Mouse (Mus musculus) intestine, embryonic 16.5 days (tissue): ENCODE measurements at regions not wholly inside any gene's neighbourhood (a gene's known extent, or its start where the extent isn't known, plus 50 kb on each side); places are given as distances from the start of the nearest gene placed in this dataset.
"Not testable (repeated sequence)": the region's sequence is repeated elsewhere in the genome, so short reads cannot be mapped to it uniquely, and the experiment has no call there.

Experiments used
- ATAC-seq: fragments of 200-750 bp; cut with Nextera tagmentation; 2 replicates; pipeline ENCODE4 v1.8.0; 2017; ENCODE audit warnings: moderate TSS enrichment, moderate library complexity
- H3K27ac ChIP-seq: fragments of 300-500 bp; sonication (generic); 2 replicates; pipeline ENCODE4 v1.5.1; 2014; ENCODE audit warnings: mild to moderate bottlenecking, low read length
- H3K27me3 ChIP-seq: fragments of 300-500 bp; sonication (generic); replicated peaks from 2 replicates; pipeline ENCODE4 v1.6.1; 2014; ENCODE audit warnings: low read length, control low read depth, mixed read lengths; ENCODE audit not compliant: control insufficient read depth, insufficient read depth
- H3K36me3 ChIP-seq: fragments of 300-500 bp; sonication (generic); 2 replicates; pipeline ENCODE4 v1.6.1; 2014; ENCODE audit warnings: low read length, control low read depth; ENCODE audit not compliant: control insufficient read depth, insufficient read depth
- H3K4me1 ChIP-seq: fragments of 300-500 bp; sonication (generic); 2 replicates; pipeline ENCODE4 v1.6.1; 2014; ENCODE audit warnings: low read length, control low read depth, mixed read lengths; ENCODE audit not compliant: control insufficient read depth, insufficient read depth
- H3K4me2 ChIP-seq: fragments of 300-500 bp; sonication (generic); 2 replicates; pipeline ENCODE4 v1.6.1; 2014; ENCODE audit warnings: low read depth, low read length, control low read depth
- H3K4me3 ChIP-seq: fragments of 300-500 bp; sonication (generic); 2 replicates; pipeline ENCODE4 v1.5.1; 2014; ENCODE audit warnings: mild to moderate bottlenecking, low read length
- H3K9ac ChIP-seq: fragments of 300-500 bp; sonication (generic); 2 replicates; pipeline ENCODE4 v1.6.1; 2014; ENCODE audit warnings: low read depth, low read length
- H3K9me3 ChIP-seq: fragments of 300-500 bp; sonication (generic); 2 replicates; pipeline ENCODE4 v1.6.1; 2016; ENCODE audit warnings: low read length, control low read depth; ENCODE audit not compliant: control insufficient read depth
- WGBS: fragments of 180-500 bp; shearing (Covaris S2); extraction: QIAGEN DNeasy Blood & Tissue Kit; methylation state at CpG from one replicate; pipeline ENCODE4 v1.1.7; 2014; 5-methylcytosine and 5-hydroxymethylcytosine counted together

GRCm38 (mm10) chr12:114067166-114067565, 523.5 kb downstream of the Adam6a start:
- H3K9me3 ChIP-seq, result no peaks in the 10 kb centered on the region
- H3K4me2 ChIP-seq, result no peak overlapping the region
- no peak for ATAC-seq
- no peaks in the 10 kb centered on the region for H3K4me1 ChIP-seq
- no peak overlapping the region for H3K4me3 ChIP-seq
- H3K27ac ChIP-seq, result no peak overlapping the region
- no peaks in the 10 kb centered on the region for H3K36me3 ChIP-seq
- H3K9ac ChIP-seq, result no peak overlapping the region
- H3K27me3 ChIP-seq, result no peaks in the 10 kb centered on the region

GRCm38 (mm10) chr12:114108731-114109130, 565.0 kb downstream of the Adam6a start:
- 73% methylated on average over 4 of the region's 4 CpGs for WGBS
- not testable (repeated sequence) for H3K27ac ChIP-seq, H3K9me3 ChIP-seq, H3K27me3 ChIP-seq, ATAC-seq, H3K4me1 ChIP-seq, H3K9ac ChIP-seq, H3K4me3 ChIP-seq, H3K4me2 ChIP-seq, H3K36me3 ChIP-seq

- H3K36me3 ChIP-seq, result no peaks in the 10 kb centered on the region
- no peak overlapping the region for H3K9ac ChIP-seq
- no peak overlapping the region for H3K27ac ChIP-seq
- no peaks in the 10 kb centered on the region for H3K27me3 ChIP-seq
- no peak overlapping the region for H3K4me2 ChIP-seq
- WGBS, result 53% methylated on average over 1 of the region's 1 CpGs
- ATAC-seq, result no peak
- 0 out of 2 replicates have a peak, but pooled peaks cover 4% of the 10 kb centered on the region for H3K9me3 ChIP-seq
- no peaks in the 10 kb centered on the region for H3K4me1 ChIP-seq
- no peak overlapping the region for H3K4me3 ChIP-seq
Observed at GRCm38 (mm10) chr12:114134897-114135296, 591.2 kb downstream of the Adam6a start.

- WGBS, result 92% methylated on average over 4 of the region's 4 CpGs
- Histone ChIP-seq H3K27me3 (no peaks in the 10 kb centered on the region), H3K27ac (no peak overlapping the region), H3K36me3 (no peaks in the 10 kb centered on the region), H3K9ac (no peak overlapping the region), H3K9me3 (peaks cover 12% of the 10 kb centered on the region; the same call in 1 of the 2 replicates), H3K4me3 (no peak overlapping the region), H3K4me2 (no peak overlapping the region), H3K4me1 (no peaks in the 10 kb centered on the region)
- no peak for ATAC-seq
Observed at GRCm38 (mm10) chr12:114148779-114149178, 605.1 kb downstream of the Adam6a start.

- Histone ChIP-seq H3K4me2 (no peak overlapping the region), H3K9me3 (no peaks in the 10 kb centered on the region), H3K4me3 (no peak overlapping the region), H3K27me3 (no peaks in the 10 kb centered on the region), H3K36me3 (no peaks in the 10 kb centered on the region), H3K9ac (no peak overlapping the region), H3K4me1 (no peaks in the 10 kb centered on the region), H3K27ac (no peak overlapping the region)
- 76% methylated on average over 2 of the region's 2 CpGs for WGBS
- no peak for ATAC-seq
Observed at GRCm38 (mm10) chr12:114172305-114172704, 628.6 kb downstream of the Adam6a start.

GRCm38 (mm10) chr12:114199521-114199920, 655.8 kb downstream of the Adam6a start:
- H3K4me1 ChIP-seq, result no peaks in the 10 kb centered on the region
- no peak overlapping the region for H3K9ac ChIP-seq
- H3K27me3 ChIP-seq, result no peaks in the 10 kb centered on the region
- H3K4me3 ChIP-seq, result no peak overlapping the region
- WGBS, result 60% methylated on average over 1 of the region's 1 CpGs
- 0 out of 2 replicates have a peak, but pooled peaks cover 4% of the 10 kb centered on the region for H3K9me3 ChIP-seq
- no peak overlapping the region for H3K4me2 ChIP-seq
- ATAC-seq, result no peak
- H3K27ac ChIP-seq, result no peak overlapping the region
- H3K36me3 ChIP-seq, result no peaks in the 10 kb centered on the region

GRCm38 (mm10) chr12:114222541-114222940, 678.8 kb downstream of the Adam6a start:
- Histone ChIP-seq H3K4me1 (no peaks in the 10 kb centered on the region), H3K36me3 (no peaks in the 10 kb centered on the region), H3K27me3 (no peaks in the 10 kb centered on the region), H3K4me3 (no peak overlapping the region), H3K27ac (no peak overlapping the region), H3K9me3 (0 out of 2 replicates have a peak, but pooled peaks cover 6% of the 10 kb centered on the region), H3K9ac (no peak overlapping the region), H3K4me2 (no peak overlapping the region)
- no peak for ATAC-seq
- 25% methylated on average over 3 of the region's 3 CpGs for WGBS
